Mouse (Mus musculus): Measurements from ENCODE around the gene Pla2g6.
A peak's percentile ranks its signal among the peaks of the same experiment; 100 is the strongest.

DNA sequence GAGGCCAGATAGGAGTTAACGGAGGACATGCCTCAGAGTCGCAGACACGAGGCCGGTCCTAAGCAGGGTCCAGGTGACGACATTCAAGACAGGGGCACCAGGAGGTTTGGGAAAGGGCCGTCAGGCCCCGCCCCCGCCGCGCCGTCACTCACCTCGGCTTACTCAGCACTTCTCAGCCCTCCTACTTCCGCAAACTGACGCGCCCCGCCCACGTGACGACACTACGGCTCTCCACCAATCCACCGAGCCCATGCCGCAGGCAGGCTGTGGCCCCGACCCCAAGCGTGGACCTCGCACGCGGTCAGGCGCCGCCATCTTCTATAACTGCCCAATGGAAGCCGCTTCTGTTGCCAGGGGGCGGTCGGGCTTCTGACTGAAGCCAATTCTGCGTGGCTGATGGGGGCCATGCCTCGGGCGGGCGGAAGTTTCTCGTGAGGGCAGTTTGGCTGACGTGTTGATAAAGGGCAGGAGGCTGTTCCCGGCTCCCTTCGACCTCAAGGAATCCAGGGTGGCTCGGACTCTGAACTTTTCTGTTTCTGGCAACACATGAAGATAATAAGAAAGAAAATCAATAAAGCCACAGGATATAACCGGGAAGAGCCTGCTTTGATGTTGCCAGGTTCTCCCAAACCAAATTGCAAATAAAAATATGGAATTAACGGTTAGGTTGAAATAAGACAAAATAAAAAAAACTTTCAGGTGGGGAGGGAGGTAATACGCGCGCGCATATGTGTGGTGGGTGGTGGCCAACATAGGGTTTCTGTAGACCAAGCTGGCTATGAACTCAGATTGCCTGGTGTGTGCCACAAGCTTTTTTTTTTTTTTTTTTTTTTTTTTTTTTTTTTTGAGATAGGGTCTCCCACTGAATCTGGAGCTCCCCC is at the start of gene Pla2g6:
- TF ChIP-seq CTCF (IDR thresholded peaks at IDR 0.05; ENCODE audit: borderline replicate concordance, insufficient read depth, low read length), result no peak
- peak; percentile 79 for TF ChIP-seq POLR2A (IDR thresholded peaks at IDR 0.05; ENCODE audit: low read depth, low read length)

All from embryonic fibroblast, embryonic 13.5 days (primary cell).